Mouse (Mus musculus): Measurements from ENCODE around the gene Trub2.

GRCm38 (mm10) chr2:29713501-29713900, 74.8 kb downstream of the Trub2 start:
- TF ChIP-seq CTCF (IDR thresholded peaks at IDR 0.05; ENCODE audit: extremely low read depth, insufficient read depth, low read length) = no peak
- no peak for TF ChIP-seq POLR2A (IDR thresholded peaks at IDR 0.05; ENCODE audit: extremely low read depth, insufficient read depth, low read length)

All from cortical plate, adult 2 months (tissue).